Mouse (Mus musculus) liver, embryonic 14.5 days (tissue): ENCODE measurements at regions not wholly inside any gene's neighbourhood (a gene's known extent, or its start where the extent isn't known, plus 50 kb on each side); places are given as distances from the start of the nearest gene placed in this dataset.

ENCODE experiments used
- CTCF ChIP-seq: IDR thresholded peaks from 2 replicates; pipeline ENCODE4 v1.5.1; 2016; ENCODE audit warnings: antibody characterized with exemption, low read depth, control low read depth
- EP300 ChIP-seq: IDR thresholded peaks from 2 replicates; pipeline ENCODE4 v1.6.1; 2016; ENCODE audit warnings: antibody characterized with exemption, low read depth

- TF ChIP-seq CTCF (no peak), EP300 (no peak)
Measured at GRCm38 (mm10) chr4:87711185-87711827, 321.9 kb downstream of the Mllt3 start.
